Mouse (Mus musculus) midbrain, embryonic 13.5 days (tissue): ENCODE measurements around the gene Slc7a11. TPM values are rescaled to one million over a fixed set of nuclear protein-coding genes. Genes with fewer than 3 reads are reported as not detected.

Source experiments
- ATAC-seq: fragments of 200-750 bp; cut with Nextera tagmentation; 2 replicates; pipeline ENCODE4 v1.8.0; 2017; ENCODE audit warnings: mild to moderate bottlenecking, moderate TSS enrichment, moderate library complexity
- H3K27ac ChIP-seq: fragments of 300-500 bp; sonication (generic); 2 replicates; pipeline ENCODE4 v1.5.1; 2015; ENCODE audit warnings: inconsistent platforms, mild to moderate bottlenecking, moderate library complexity
- H3K27me3 ChIP-seq: fragments of 300-500 bp; sonication (generic); 2 replicates; pipeline ENCODE4 v1.6.1; 2015; ENCODE audit warnings: mild to moderate bottlenecking, inconsistent platforms
- H3K36me3 ChIP-seq: fragments of 300-500 bp; sonication (generic); 2 replicates; pipeline ENCODE4 v1.6.1; 2015; ENCODE audit warnings: mild to moderate bottlenecking, inconsistent platforms
- H3K4me1 ChIP-seq: fragments of 300-500 bp; sonication (generic); replicated peaks from 2 replicates; pipeline ENCODE4 v1.6.1; 2015; ENCODE audit warnings: inconsistent platforms
- H3K4me2 ChIP-seq: fragments of 300-500 bp; sonication (generic); replicated peaks from 2 replicates; pipeline ENCODE4 v1.6.1; 2015; ENCODE audit warnings: moderate library complexity, mild to moderate bottlenecking, inconsistent platforms
- H3K4me3 ChIP-seq: fragments of 300-500 bp; sonication (generic); replicated peaks from 2 replicates; pipeline ENCODE4 v1.5.1; 2015; ENCODE audit warnings: mild to moderate bottlenecking, inconsistent platforms
- H3K9ac ChIP-seq: fragments of 300-500 bp; sonication (generic); replicated peaks from 2 replicates; pipeline ENCODE4 v1.6.1; 2015; ENCODE audit warnings: mild to moderate bottlenecking, inconsistent platforms
- H3K9me3 ChIP-seq: fragments of 300-500 bp; sonication (generic); 2 replicates; pipeline ENCODE4 v1.6.1; 2016; ENCODE audit warnings: mild to moderate bottlenecking, inconsistent platforms
- WGBS: fragments of 180-500 bp; shearing (Covaris S2); methylation state at CpG from one replicate; pipeline ENCODE4 v1.1.7; 2015; 5-methylcytosine and 5-hydroxymethylcytosine counted together
- polyA plus RNA-seq: library from polyadenylated mRNA; unstranded; fragments of >200 nt; fragmentation: Nextera tagmentation; extraction: Ambion mirVana; gene quantifications from 2 replicates; pipeline ENCODE4 v1.2.1, GENCODE M21; 2015

Gene Slc7a11
- polyA plus RNA-seq, 1 experiment from 2014 or later, result 1.7 TPM

DNA sequence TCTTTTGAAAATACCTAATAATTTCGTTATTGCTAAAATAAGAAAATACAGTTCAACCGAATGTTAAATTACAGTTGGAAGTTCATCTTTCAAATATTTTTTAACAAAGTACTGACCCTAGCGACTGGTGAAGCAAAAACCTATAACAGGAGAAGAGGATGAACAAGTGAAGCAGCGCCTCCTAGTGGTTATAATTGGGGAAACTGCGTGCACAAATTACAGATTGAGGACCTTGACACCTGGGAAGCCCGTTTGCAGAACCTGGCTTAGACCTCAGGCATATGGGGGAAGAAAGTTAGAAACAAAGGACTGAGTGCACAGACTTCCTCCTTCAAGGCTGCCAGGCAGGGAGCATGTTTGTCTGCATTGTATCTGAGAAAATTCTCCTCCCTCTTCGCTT is 366.4 kb downstream of the Slc7a11 start:
- Histone ChIP-seq H3K27ac (no peak overlapping the region), H3K36me3 (no peaks in the 10 kb centered on the region), H3K4me1 (no peaks in the 10 kb centered on the region), H3K4me2 (no peak overlapping the region), H3K9ac (no peak overlapping the region), H3K4me3 (no peak overlapping the region), H3K27me3 (no peaks in the 10 kb centered on the region), H3K9me3 (no peaks in the 10 kb centered on the region)
- WGBS, result 19% methylated on average over 7 of the region's 7 CpGs
- no peak for ATAC-seq

DNA sequence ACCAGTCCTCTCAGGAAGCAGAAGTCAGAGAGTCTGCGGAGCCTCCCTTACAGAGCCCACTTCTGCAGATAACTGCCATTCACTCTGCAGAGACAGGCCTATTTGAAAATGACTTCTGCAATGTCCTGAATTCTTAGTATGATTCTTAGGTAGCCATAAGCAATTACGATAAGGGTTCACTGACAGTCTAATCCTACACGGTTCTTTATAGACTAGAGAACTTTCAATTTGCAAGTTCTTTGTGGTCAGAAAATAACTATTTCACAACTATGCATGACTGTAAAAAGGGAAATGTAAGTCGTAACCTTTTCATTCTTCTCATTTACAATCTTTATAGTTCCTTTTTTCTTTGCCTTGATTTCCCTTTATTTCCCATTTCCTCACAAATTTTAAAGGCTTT is 380.0 kb downstream of the Slc7a11 start:
- H3K9ac ChIP-seq, result no peak overlapping the region
- no peaks in the 10 kb centered on the region for H3K27me3 ChIP-seq
- H3K4me1 ChIP-seq, result no peaks in the 10 kb centered on the region
- H3K9me3 ChIP-seq, result no peaks in the 10 kb centered on the region
- ATAC-seq, result no peak
- no peak overlapping the region for H3K4me3 ChIP-seq
- 87% methylated on average over 4 of the region's 4 CpGs for WGBS
- no peak overlapping the region for H3K27ac ChIP-seq
- H3K36me3 ChIP-seq, result no peaks in the 10 kb centered on the region
- no peak overlapping the region for H3K4me2 ChIP-seq

DNA sequence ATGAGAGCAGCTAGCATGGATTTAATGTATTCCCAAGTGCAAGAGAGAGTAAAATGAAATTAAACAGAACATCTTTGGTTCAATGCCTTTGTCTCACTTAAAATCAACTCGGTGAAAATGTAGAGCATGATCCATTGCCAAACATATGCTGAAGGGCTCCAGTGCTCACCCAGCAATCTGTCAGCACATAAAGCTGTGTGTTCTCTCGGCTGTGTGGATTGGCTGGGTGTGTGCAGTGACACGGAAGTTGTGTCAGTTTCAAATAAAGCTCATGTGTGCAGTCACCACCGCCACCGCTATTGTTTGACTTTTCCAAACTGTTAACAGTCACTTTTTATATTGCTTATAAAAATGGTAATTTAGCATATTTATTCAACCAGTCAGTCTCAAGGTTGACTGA is 398.7 kb downstream of the Slc7a11 start:
- Histone ChIP-seq H3K9me3 (no peaks in the 10 kb centered on the region; the same call in 1 of the 2 replicates), H3K36me3 (no peaks in the 10 kb centered on the region), H3K27me3 (no peaks in the 10 kb centered on the region), H3K9ac (no peak overlapping the region), H3K4me3 (no peak overlapping the region), H3K4me2 (no peak overlapping the region), H3K4me1 (no peaks in the 10 kb centered on the region), H3K27ac (no peak overlapping the region)
- ATAC-seq, result no peak
- WGBS, result 79% methylated on average over 5 of the region's 5 CpGs

DNA sequence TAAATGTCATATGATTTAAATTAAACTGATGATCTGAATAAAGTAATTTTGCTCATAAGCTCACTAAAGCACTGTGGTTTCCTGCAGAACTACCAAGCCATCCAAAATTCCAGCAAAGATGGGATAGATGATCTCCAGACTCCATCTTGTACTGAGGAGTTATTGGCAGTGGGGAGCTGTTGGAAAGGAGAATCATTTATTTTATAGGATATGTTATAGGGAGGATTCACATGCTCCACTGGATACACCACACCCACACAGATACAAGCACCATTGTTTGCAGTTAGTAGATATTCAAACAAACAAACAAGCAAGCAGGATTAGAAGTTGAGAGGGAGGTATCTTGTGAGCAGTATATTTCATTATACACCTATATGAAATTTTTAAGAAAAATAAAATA is 399.3 kb downstream of the Slc7a11 start:
- H3K4me2 ChIP-seq, result no peak overlapping the region
- no peak overlapping the region for H3K4me3 ChIP-seq
- no peaks in the 10 kb centered on the region for H3K27me3 ChIP-seq
- no peaks in the 10 kb centered on the region for H3K36me3 ChIP-seq
- ATAC-seq, result no peak
- no peak overlapping the region for H3K27ac ChIP-seq
- no peak overlapping the region for H3K9ac ChIP-seq
- H3K4me1 ChIP-seq, result no peaks in the 10 kb centered on the region
- H3K9me3 ChIP-seq, result no peaks in the 10 kb centered on the region

DNA sequence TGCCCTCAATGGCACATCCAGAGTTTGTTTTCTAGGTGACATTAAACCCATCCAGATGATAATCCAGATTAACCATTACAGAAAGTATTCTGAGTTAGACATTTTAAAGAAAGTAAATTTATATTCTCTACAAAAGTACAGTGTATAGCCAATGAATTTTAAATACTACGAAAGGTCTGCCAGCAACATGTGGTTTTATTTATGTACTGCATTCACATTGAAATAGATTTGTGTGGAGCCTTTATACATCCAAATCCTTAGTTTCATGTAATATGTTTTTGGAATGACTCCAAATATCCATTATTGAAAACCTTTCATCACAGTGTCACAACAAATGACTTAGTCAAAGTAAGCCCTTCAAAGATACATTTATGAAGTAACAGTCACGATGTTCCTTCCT is 402.3 kb downstream of the Slc7a11 start:
- Histone ChIP-seq H3K4me3 (no peak overlapping the region), H3K27ac (no peak overlapping the region), H3K9me3 (no peaks in the 10 kb centered on the region), H3K9ac (no peak overlapping the region), H3K27me3 (no peaks in the 10 kb centered on the region), H3K4me1 (no peaks in the 10 kb centered on the region), H3K4me2 (no peak overlapping the region), H3K36me3 (no peaks in the 10 kb centered on the region)
- 97% methylated on average over 2 of the region's 2 CpGs for WGBS
- no peak for ATAC-seq

DNA sequence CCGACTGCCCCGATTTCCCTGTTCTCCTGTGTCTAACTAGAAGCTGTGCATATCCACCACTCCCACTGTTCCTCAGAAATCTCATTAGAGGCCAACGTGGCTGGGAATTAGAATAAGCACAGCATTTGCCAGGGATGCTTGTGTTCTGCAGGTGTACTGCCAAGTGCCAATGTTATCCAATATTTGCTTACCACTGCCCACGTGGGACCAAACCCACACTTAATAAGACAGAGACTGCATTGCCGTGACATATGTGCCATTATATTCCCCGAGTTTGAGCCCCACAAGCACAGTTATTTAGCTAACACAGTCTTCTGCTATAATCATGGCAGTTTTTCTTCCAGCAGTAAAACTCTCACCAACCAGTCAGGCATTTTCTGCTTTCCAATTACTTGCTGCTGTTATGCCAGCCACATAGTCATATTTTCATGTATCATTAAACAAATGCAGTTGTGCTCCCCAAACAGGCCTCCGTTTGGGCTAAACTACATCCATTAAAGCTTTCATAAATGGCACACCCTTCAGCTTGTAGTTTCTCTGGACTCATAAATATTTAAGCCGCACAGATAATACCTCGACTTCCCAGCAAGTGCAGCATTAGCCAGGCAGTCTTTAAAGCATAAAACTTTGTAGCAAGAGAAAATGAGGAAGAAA is 407.4 kb downstream of the Slc7a11 start:
- 0 out of 2 replicates have a peak overlapping the region, but pooled peaks have one; percentile 40 for H3K27ac ChIP-seq
- no peaks in the 10 kb centered on the region for H3K27me3 ChIP-seq
- no peak overlapping the region for H3K9ac ChIP-seq
- 0 out of 2 replicates have a peak, but pooled peaks have one; percentile 14 for ATAC-seq
- H3K36me3 ChIP-seq, result no peaks in the 10 kb centered on the region
- H3K4me2 ChIP-seq, result no peak overlapping the region
- WGBS, result 67% methylated on average over 9 of the region's 9 CpGs
- H3K4me3 ChIP-seq, result no peak overlapping the region
- no peaks in the 10 kb centered on the region for H3K9me3 ChIP-seq
- no peaks in the 10 kb centered on the region for H3K4me1 ChIP-seq

DNA sequence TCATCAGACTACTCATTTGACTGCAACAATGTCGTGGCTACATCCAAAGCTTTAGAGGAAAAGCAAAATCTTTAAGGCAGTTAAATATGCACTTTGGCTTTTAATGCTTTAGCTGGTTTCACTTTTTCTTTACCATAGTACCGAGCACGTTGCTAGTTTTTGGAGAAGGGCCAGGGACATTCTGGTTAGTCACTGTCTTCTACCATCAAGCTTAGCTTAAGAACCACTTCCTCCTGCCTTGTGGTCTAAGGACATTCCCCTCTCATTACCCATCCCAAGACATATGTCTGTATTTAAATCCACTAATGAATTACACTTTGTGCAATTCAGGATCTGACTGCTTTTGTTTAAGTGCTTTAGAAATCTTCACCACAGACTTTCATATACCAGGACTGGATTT is 410.1 kb downstream of the Slc7a11 start:
- WGBS, result 95% methylated on average over 3 of the region's 3 CpGs
- H3K27ac ChIP-seq, result no peak overlapping the region

DNA sequence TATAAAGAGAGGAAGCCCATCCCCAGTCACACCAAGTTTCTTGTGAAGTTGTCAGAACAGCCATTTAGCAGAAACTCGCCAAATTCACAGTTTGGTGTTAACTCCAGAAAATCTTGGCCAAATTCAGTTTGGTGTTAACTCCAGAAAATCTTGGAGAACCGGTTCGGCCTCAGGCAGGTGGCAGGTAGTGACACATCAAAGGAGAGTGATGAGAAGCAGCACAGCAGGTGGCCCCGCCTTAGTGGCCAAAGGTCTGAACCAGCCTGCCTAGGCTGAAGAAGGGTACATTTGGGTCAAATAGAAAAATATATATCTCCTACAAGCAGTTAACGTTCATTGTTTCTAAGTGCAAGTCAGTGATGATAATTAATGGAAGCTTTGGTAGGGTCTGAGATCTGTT is 417.4 kb downstream of the Slc7a11 start:
- no peak overlapping the region for H3K9ac ChIP-seq
- H3K27me3 ChIP-seq, result no peaks in the 10 kb centered on the region
- H3K36me3 ChIP-seq, result no peaks in the 10 kb centered on the region
- H3K4me2 ChIP-seq, result no peak overlapping the region
- ATAC-seq, result no peak
- H3K27ac ChIP-seq, result no peak overlapping the region
- no peaks in the 10 kb centered on the region for H3K4me1 ChIP-seq
- WGBS, result 69% methylated on average over 5 of the region's 5 CpGs
- no peak overlapping the region for H3K4me3 ChIP-seq
- no peaks in the 10 kb centered on the region for H3K9me3 ChIP-seq

More for the DNA sequence above, 410.1 kb downstream of the Slc7a11 start:
- Histone ChIP-seq H3K36me3 (no peaks in the 10 kb centered on the region), H3K4me2 (no peak overlapping the region), H3K9ac (no peak overlapping the region), H3K4me3 (no peak overlapping the region), H3K9me3 (no peaks in the 10 kb centered on the region), H3K27me3 (no peaks in the 10 kb centered on the region), H3K4me1 (no peaks in the 10 kb centered on the region)
- ATAC-seq, result no peak

DNA sequence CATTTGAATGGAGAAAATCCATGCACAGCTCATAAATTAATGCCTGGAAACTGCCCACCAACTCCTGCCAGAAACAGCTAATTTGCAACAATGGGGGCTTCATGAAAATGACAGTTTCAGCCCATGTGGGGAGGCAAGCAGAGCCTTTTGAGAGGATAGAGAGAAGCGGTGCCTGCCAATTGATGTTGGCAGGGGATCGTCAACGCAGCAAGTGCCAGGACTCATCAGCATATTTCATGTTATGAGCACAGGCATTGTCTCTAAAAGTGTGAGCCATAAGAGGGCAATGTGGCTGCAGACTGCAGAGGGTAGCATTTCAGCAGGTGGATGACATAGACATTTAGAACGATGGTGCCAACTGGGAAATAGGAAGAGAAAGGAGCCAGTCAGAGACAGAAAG is 429.0 kb downstream of the Slc7a11 start:
- peak; percentile 93 for ATAC-seq
- Histone ChIP-seq H3K4me3 (no peak overlapping the region), H3K9me3 (no peaks in the 10 kb centered on the region), H3K27me3 (no peaks in the 10 kb centered on the region), H3K4me1 (peaks cover 5% of the 10 kb centered on the region; the same call in 1 of the 2 replicates), H3K36me3 (no peaks in the 10 kb centered on the region), H3K27ac (no peak overlapping the region), H3K4me2 (no peak overlapping the region), H3K9ac (no peak overlapping the region)
- WGBS, result 24% methylated on average over 4 of the region's 4 CpGs

DNA sequence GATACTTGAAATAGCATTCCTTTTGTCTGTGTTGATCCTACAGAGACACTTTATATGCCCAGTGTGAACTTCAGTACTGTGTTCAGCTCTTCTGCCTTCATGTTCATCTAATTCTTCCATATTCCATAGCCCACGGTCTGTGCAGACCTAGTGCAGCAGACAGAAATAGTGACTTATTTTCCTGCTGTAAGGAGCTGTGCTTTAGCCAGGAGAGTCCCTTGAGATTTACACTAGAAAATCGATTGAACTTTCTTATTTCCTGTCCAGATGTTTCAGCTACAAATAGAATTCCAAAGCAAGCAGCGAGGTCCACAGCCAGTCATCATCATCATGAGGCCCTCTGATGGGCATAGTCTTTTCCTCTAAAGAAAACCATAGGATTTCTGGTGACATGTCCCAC is 431.4 kb downstream of the Slc7a11 start:
- 83% methylated on average over 3 of the region's 3 CpGs for WGBS
- no peaks in the 10 kb centered on the region for H3K36me3 ChIP-seq
- no peaks in the 10 kb centered on the region for H3K9me3 ChIP-seq
- peaks cover 5% of the 10 kb centered on the region; the same call in 1 of the 2 replicates for H3K4me1 ChIP-seq
- H3K4me2 ChIP-seq, result no peak overlapping the region
- no peak for ATAC-seq
- no peak overlapping the region for H3K4me3 ChIP-seq
- no peak overlapping the region for H3K27ac ChIP-seq
- H3K9ac ChIP-seq, result no peak overlapping the region
- no peaks in the 10 kb centered on the region for H3K27me3 ChIP-seq

DNA sequence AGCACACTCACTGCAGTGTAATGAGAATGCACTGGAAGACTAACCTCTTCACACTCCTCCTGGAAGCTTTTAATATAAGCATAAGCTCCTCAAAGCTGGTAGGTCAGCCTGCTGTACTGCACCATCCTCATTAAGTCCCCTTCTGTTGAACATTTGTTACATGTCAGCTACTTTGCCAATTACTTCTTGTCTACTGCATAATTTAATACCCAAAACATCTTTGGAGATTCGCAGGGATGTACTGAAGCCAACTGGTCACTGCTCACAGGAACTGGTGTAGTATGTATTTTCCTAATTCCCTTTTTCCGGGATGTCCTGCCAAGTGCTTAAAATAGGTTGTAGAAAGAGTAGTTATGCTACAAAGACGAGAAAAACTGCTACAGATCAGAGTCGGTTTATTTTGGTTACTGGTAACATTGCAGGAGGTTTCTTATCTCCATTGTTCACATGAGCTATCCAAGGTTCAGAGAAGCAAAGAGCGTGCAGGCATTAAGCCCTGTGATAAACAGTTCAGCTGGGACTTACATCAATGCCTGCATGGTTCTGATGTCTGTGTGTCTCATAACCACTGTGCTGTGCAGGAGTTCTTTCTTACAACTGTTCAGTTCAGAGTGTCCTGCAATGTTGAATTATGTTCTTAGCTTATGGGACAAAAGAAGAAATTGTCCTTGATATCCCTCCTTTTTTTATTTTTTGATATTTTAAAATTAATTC is 439.3 kb downstream of the Slc7a11 start:
- H3K4me2 ChIP-seq, result no peak overlapping the region
- H3K9me3 ChIP-seq, result peaks cover 4% of the 10 kb centered on the region; the same call in 1 of the 2 replicates
- no peaks in the 10 kb centered on the region for H3K36me3 ChIP-seq
- no peak overlapping the region for H3K4me3 ChIP-seq
- peaks cover 3% of the 10 kb centered on the region; the same call in 1 of the 2 replicates for H3K4me1 ChIP-seq
- ATAC-seq, result peak; percentile 81
- H3K27ac ChIP-seq, result peak overlapping the region; percentile 32; the same call in 1 of the 2 replicates
- WGBS, result 54% methylated on average over 5 of the region's 5 CpGs
- H3K27me3 ChIP-seq, result no peaks in the 10 kb centered on the region
- H3K9ac ChIP-seq, result no peak overlapping the region

DNA sequence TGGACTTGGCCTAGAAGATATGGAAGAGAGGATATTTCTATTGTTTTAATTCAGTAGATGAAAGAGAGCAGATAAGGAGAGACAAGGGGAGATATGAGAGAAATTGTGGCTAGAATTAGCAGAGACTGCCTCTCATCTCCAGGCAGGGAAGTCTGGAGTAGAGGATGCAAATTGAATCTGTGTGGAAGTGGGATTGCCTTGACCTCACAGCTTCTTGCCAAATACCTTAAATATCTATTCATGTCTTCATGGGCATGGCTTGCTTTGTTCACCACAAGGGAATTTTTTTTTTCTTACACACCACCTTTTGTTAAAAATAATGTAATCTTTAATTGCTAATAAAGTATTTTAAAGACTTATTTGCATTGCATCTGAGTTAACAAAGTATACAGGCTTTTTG is 441.3 kb downstream of the Slc7a11 start:
- H3K4me2 ChIP-seq, result no peak overlapping the region

More for the DNA sequence above, 441.3 kb downstream of the Slc7a11 start:
- no peak overlapping the region for H3K27ac ChIP-seq
- no peak for ATAC-seq
- no peaks in the 10 kb centered on the region for H3K27me3 ChIP-seq
- H3K9ac ChIP-seq, result no peak overlapping the region
- H3K36me3 ChIP-seq, result no peaks in the 10 kb centered on the region
- peaks cover 3% of the 10 kb centered on the region; the same call in 1 of the 2 replicates for H3K4me1 ChIP-seq
- no peak overlapping the region for H3K4me3 ChIP-seq
- peaks cover 4% of the 10 kb centered on the region; the same call in 1 of the 2 replicates for H3K9me3 ChIP-seq
